Mouse (Mus musculus): ENCODE data around the gene Setd1b. TPM values are rescaled to one million over a fixed set of nuclear protein-coding genes. Genes with fewer than 3 reads are reported as not detected.

The Setd1b gene
- polyA plus RNA-seq, 1 experiment from 2014 or later, result 5.4 TPM

DNA sequence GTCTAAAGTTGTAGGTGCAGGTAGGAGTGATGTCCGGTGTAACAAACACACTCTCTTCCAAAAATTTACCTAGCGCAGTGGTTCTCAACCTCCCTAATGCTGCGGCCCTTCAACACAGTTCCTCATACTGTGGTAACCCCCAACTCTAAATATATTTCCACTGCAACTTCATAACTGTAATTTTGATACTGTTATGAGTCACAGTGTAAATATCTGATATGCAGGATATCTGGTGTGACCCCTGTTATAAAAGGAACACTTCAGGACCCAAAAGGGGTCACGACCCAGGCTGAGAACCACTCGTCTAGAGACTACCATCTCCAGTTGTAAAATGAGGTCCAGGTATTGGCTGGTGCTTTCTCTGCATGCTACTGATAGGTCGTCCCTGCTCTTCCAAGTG, 16.9 kb upstream of the Setd1b start:
- Histone ChIP-seq H3K9me3 (ENCODE audit: control insufficient read depth) (no peaks in the 10 kb centered on the region), H3K27ac (ENCODE audit: low read depth, low read length) (no peak overlapping the region), H3K9ac (ENCODE audit: low read depth, low read length) (no peak overlapping the region), H3K4me2 (replicated peaks; ENCODE audit: low read depth) (no peak overlapping the region), H3K36me3 (ENCODE audit: control insufficient read depth, insufficient read depth) (no peaks in the 10 kb centered on the region; the same call in 1 of the 2 replicates), H3K27me3 (replicated peaks; ENCODE audit: control insufficient read depth, insufficient read depth, low read length) (no peaks in the 10 kb centered on the region), H3K4me1 (replicated peaks; ENCODE audit: control insufficient read depth, insufficient read depth, low read length) (no peaks in the 10 kb centered on the region), H3K4me3 (ENCODE audit: low read depth, low read length) (no peak overlapping the region)
- 77% methylated on average over 6 of the region's 6 CpGs for WGBS
- ATAC-seq, result no peak
- no peak for TF ChIP-seq CTCF (IDR thresholded peaks at IDR 0.05; ENCODE audit: low read depth)

DNA sequence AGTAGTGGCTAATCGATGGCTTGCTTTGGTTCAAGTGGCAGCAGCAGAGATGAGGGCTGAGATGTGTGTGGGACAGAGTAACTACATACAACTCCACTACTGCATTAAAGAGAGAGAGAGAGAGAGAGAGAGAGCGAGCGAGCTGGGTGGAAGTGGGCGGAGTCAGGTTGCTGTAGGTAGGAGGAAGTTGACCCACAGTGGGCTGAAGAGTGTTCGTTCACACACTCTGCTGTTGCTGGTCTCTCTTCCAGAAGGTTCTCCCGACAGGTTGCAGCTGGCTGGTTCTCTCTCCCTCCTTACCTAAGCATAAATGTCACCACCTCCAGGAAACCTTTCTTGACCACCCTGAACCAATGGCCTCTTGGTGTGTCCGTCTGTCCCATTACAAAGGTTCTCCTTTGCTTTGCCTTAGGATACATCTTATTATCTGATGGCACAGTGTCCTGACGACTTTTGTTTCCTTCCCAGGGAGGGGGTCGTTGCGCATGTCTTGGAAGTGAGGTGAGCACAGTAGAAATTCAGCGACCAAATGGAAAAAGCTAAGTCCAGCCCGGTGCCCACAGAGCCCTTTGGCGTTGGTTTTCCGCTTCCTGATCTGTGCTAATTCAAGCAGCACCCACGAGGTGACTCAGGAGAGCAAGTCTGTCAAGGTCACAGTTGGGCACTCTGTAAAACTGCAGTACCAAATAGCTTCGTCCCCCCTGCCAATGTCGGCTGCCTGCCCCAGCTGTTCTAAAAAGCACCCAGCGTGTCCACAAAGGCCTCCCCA, 16.2 kb upstream of the Setd1b start:
- Histone ChIP-seq H3K27ac (ENCODE audit: low read depth, low read length) (no peak overlapping the region), H3K4me3 (ENCODE audit: low read depth, low read length) (no peak overlapping the region), H3K27me3 (replicated peaks; ENCODE audit: control insufficient read depth, insufficient read depth, low read length) (no peaks in the 10 kb centered on the region), H3K4me2 (replicated peaks; ENCODE audit: low read depth) (no peak overlapping the region), H3K9me3 (ENCODE audit: control insufficient read depth) (no peaks in the 10 kb centered on the region), H3K9ac (ENCODE audit: low read depth, low read length) (no peak overlapping the region), H3K36me3 (ENCODE audit: control insufficient read depth, insufficient read depth) (no peaks in the 10 kb centered on the region; the same call in 1 of the 2 replicates), H3K4me1 (replicated peaks; ENCODE audit: control insufficient read depth, insufficient read depth, low read length) (no peaks in the 10 kb centered on the region)
- 76% methylated on average over 18 of the region's 18 CpGs for WGBS
- no peak for ATAC-seq
- no peak for TF ChIP-seq CTCF (IDR thresholded peaks at IDR 0.05; ENCODE audit: low read depth)

DNA sequence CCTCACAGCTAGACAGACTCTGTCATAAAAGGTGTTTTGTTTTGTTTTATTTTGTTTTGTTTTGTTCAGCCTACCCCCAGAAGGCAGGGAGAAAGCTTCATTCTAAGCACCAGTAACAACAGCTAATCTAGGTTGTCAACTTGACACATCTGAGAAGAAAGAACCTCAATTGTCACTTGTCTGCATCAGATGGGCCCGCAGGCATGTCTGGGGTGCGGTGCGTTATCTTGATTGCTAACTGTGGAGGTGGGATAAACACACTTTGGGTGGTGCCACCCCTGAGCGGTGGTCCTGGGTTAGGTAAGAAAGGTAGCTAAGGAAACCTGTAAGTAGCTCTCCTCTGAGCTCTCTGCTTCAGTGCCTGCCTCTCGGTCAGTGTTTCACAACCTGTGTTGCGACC, 15.0 kb upstream of the Setd1b start:
- H3K27ac ChIP-seq (ENCODE audit: low read depth, low read length), result no peak overlapping the region
- H3K9me3 ChIP-seq (ENCODE audit: control insufficient read depth), result no peaks in the 10 kb centered on the region
- H3K4me3 ChIP-seq (ENCODE audit: low read depth, low read length), result no peak overlapping the region
- ATAC-seq, result no peak
- no peak overlapping the region for H3K4me2 ChIP-seq (replicated peaks; ENCODE audit: low read depth)
- H3K27me3 ChIP-seq (replicated peaks; ENCODE audit: control insufficient read depth, insufficient read depth, low read length), result no peaks in the 10 kb centered on the region
- no peak overlapping the region for H3K9ac ChIP-seq (ENCODE audit: low read depth, low read length)
- no peak for TF ChIP-seq CTCF (IDR thresholded peaks at IDR 0.05; ENCODE audit: low read depth)
- WGBS, result 78% methylated on average over 6 of the region's 6 CpGs
- H3K36me3 ChIP-seq (ENCODE audit: control insufficient read depth, insufficient read depth), result no peaks in the 10 kb centered on the region; the same call in 1 of the 2 replicates
- no peaks in the 10 kb centered on the region; the same call in none of the 2 replicates for H3K4me1 ChIP-seq (replicated peaks; ENCODE audit: control insufficient read depth, insufficient read depth, low read length)

DNA sequence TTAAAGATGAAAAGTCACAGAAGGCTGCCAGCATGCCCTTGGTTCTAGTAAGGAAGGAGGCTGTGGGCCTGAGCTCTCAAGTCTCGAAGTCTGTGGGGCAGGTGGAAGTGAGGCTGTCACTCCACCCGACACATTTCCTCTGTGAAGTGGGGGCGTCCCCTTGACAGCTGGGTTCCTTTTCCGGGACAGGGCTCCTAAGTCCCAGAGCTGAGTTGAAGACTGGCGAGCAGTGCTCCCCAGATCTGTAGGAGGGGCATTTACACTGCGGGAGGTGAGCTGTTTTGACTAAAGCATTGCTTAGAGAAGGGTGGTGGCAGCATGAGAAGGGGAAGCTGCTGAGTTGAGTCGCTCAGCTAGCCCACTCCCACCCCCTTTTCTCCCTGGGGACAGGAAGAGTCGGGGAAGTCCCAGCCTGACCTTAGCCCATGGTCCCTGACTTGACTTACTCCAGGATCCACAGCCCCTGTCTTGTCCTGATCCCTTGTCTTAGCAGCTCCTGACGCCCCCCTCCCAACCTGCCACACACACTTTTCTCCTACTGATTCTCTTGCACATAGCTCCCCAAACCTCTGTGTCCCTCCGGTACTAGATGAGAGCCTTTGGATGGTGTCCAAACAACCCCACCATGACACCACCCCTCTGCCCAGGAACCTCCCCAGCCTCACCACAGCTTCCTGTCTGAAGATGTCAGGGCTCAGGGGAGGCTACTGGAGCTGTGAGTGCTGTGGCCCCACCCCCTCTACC, 13.4 kb upstream of the Setd1b start:
- Histone ChIP-seq H3K9ac (ENCODE audit: low read depth, low read length) (no peak overlapping the region), H3K36me3 (ENCODE audit: control insufficient read depth, insufficient read depth) (no peaks in the 10 kb centered on the region; the same call in 1 of the 2 replicates), H3K4me1 (replicated peaks; ENCODE audit: control insufficient read depth, insufficient read depth, low read length) (no peaks in the 10 kb centered on the region; the same call in none of the 2 replicates), H3K9me3 (ENCODE audit: control insufficient read depth) (no peaks in the 10 kb centered on the region), H3K4me3 (ENCODE audit: low read depth, low read length) (no peak overlapping the region), H3K27me3 (replicated peaks; ENCODE audit: control insufficient read depth, insufficient read depth, low read length) (no peaks in the 10 kb centered on the region), H3K4me2 (replicated peaks; ENCODE audit: low read depth) (no peak overlapping the region), H3K27ac (ENCODE audit: low read depth, low read length) (no peak overlapping the region)
- 73% methylated on average over 10 of the region's 10 CpGs for WGBS
- ATAC-seq, result no peak
- no peak for TF ChIP-seq CTCF (IDR thresholded peaks at IDR 0.05; ENCODE audit: low read depth)

GRCm38 (mm10) chr5:123129170-123129757, 12.7 kb upstream of the Setd1b start:
- H3K4me1 ChIP-seq (replicated peaks; ENCODE audit: control insufficient read depth, insufficient read depth, low read length), result no peaks in the 10 kb centered on the region; the same call in none of the 2 replicates
- no peaks in the 10 kb centered on the region for H3K9me3 ChIP-seq (ENCODE audit: control insufficient read depth)
- no peak overlapping the region for H3K4me3 ChIP-seq (ENCODE audit: low read depth, low read length)
- H3K27ac ChIP-seq (ENCODE audit: low read depth, low read length), result no peak overlapping the region
- no peak overlapping the region for H3K9ac ChIP-seq (ENCODE audit: low read depth, low read length)
- no peak overlapping the region for H3K4me2 ChIP-seq (replicated peaks; ENCODE audit: low read depth)
- no peaks in the 10 kb centered on the region for H3K27me3 ChIP-seq (replicated peaks; ENCODE audit: control insufficient read depth, insufficient read depth, low read length)
- WGBS, result 89% methylated on average over 10 of the region's 10 CpGs
- no peak for TF ChIP-seq CTCF (IDR thresholded peaks at IDR 0.05; ENCODE audit: low read depth)
- no peaks in the 10 kb centered on the region; the same call in 1 of the 2 replicates for H3K36me3 ChIP-seq (ENCODE audit: control insufficient read depth, insufficient read depth)
- ATAC-seq, result no peak
